Mouse (Mus musculus) Patski (cell line): ENCODE results near the gene Nhlrc4. TPM values are rescaled to one million over a fixed set of nuclear protein-coding genes. Genes with fewer than 3 reads are reported as not detected.

Source experiments
- ATAC-seq: fragments of 100-300 bp; one replicate; pipeline ENCODE4 v1.8.0; 2021
- CTCF ChIA-PET: fragments of 350-600 bp; sonication (Branson Sonifier 250); formaldehyde crosslinking; loops from one replicate; lab custom pipeline; 2022; ENCODE audit warnings: inconsistent platforms; lab: Charles Lee
- POLR2A ChIA-PET: fragments of 350-600 bp; sonication (Branson Sonifier 250); formaldehyde crosslinking; loops from one replicate; lab custom pipeline; 2022; ENCODE audit warnings: antibody characterized with exemption, inconsistent platforms; lab: Charles Lee
- DNase-seq: peaks from one replicate; pipeline ENCODE4 v3.0.0-alpha.2; 2011; ENCODE audit warnings: low read depth, low spot score
- H3K27me3 ChIP-seq: fragments of 371-371 bp; one replicate; pipeline ENCODE4 v1.5.1; 2021
- CTCF ChIP-seq: fragments of 100-300 bp; IDR thresholded peaks from one replicate; pipeline ENCODE4 v1.5.1; 2021
- in situ Hi-C: fragments of 300-500 bp; cut with MboI; formaldehyde crosslinking; loops from 3 replicates; pipeline ENCODE4 v1.11.1; 2018; ENCODE audit warnings: low pct_unique_long_range_greater_than_20kb, mixed read lengths
- polyA plus RNA-seq: library from polyadenylated mRNA; unstranded; gene quantifications from one replicate; pipeline ENCODE4 v1.2.3, GENCODE M21; 2021

The Nhlrc4 gene
- polyA plus RNA-seq, 1 experiment from 2014 or later: 0.05 TPM

DNA sequence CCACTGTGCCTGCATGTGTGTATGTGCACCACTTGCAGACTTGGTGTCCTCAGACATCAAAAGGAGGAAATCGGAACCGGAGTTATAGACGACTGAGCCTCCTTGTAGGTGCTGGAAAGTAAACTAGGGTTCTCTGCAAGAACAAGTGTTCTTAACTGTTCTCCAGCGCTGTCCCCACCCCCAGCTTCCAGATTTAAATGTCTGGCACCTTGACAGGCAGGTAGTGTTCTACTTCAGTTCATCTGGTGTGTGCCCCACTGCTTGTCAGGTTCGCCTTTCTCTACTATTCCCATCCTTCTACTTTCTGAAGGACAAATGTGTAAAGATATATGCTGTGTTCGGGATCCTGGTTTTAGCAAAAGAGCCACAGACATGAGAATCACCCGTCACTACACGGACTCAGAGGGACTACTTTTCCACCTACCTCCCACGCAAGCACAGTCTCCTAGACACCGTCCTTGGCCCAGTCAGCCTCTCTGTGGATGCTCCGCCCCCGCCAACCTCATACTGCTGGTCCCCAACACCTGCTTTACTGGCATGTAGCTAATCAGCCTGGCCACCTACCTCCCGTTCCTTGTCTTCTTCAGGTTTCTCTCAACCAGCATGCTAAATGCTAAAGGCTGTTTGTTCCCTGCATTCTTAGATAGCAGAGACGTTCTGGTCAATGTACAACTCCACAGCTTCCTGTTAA, 31.4 kb downstream of the Nhlrc4 start:
- DNase-seq (no peak), ATAC-seq (no peak)
- ChIA-PET POLR2A (no interaction called here), CTCF (no interaction called here)
- TF ChIP-seq CTCF: no peak
- in situ Hi-C loops: no loop called here
- no peaks in the 10 kb centered on the region for H3K27me3 ChIP-seq

DNA sequence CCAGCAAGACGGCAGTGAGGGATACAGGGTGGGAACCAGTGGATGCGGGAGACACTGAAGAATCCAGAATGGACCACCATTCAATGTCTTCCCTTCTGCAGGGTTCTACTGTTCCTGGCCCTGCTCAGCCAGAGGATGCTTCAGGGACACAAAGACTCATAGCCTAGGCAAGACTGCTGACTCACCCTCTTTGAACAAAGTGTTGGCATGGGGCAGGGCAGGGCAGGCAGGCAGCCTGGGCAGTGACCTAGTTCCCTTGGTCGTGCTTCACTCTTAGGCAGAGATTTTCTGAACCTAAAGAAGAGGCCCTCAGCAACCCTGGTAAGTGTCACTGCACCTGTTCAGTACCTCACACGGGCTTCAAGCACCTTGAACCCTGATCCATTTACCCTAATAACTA, 32.9 kb downstream of the Nhlrc4 start:
- CTCF ChIA-PET: interaction anchor here (2.4 kb wide), 1 partner anchor 17 kb away, joined by 14 read pairs; no protein-coding TSS in a partner anchor
- POLR2A ChIA-PET: no interaction called here
- H3K27me3 ChIP-seq: no peaks in the 10 kb centered on the region
- TF ChIP-seq CTCF: no peak
- ATAC-seq (no peak), DNase-seq (no peak)
- in situ Hi-C loops: no loop called here

DNA sequence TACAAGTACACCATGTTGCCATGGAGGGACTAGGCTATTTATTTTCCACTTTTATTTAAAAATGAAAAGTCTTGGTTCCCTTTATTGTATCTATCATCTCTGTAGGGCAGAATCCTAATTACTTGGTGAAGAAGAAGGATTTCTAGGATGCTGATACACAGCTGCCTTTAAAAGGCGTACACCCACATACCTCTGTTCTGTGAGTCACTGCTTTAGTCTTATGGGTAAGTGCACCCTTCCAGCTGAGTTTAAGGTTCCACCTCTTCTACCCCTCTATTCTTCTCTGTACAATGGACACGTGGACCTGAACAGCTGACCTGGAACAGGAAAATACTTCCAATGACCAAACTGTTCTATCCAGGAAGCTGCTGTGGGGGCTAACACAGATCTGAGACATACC, 37.1 kb downstream of the Nhlrc4 start:
- H3K27me3 ChIP-seq: no peaks in the 10 kb centered on the region
- POLR2A ChIA-PET: no interaction called here
- in situ Hi-C loops: no loop called here
- DNase-seq: no peak
- TF ChIP-seq CTCF: no peak
- CTCF ChIA-PET: interaction anchor here (1.0 to 2.4 kb wide), 2 partner anchors 11 to 14 kb away, joined by 3 to 6 read pairs; no protein-coding TSS in a partner anchor
- ATAC-seq: no peak

DNA sequence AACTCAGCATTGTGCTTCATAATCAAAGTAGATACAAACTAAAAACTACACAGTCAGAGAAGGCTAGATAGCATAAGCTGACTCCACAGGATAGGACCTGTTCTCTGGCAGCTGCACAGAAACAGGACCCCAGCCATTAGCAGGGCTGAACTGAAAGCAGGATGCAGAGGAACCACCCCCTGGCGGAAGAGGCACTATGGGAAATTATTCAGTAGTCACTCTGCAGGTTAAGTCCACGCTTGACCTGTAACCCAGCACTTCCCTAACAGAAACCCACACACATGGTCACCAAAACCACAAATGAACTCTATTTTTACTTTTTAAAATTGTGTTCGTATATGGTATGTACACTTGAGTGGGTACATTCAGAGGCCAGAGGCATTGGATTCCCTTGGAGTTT, 41.7 kb downstream of the Nhlrc4 start:
- no peak for DNase-seq
- no peak for ATAC-seq
- ChIA-PET POLR2A (no interaction called here), CTCF (interaction anchor here (1.3 to 2.9 kb wide), 2 partner anchors 9 to 109 kb away, joined by 3 to 12 read pairs; no protein-coding TSS in a partner anchor)
- in situ Hi-C loops: no loop called here
- no peaks in the 10 kb centered on the region for H3K27me3 ChIP-seq
- TF ChIP-seq CTCF: no peak

DNA sequence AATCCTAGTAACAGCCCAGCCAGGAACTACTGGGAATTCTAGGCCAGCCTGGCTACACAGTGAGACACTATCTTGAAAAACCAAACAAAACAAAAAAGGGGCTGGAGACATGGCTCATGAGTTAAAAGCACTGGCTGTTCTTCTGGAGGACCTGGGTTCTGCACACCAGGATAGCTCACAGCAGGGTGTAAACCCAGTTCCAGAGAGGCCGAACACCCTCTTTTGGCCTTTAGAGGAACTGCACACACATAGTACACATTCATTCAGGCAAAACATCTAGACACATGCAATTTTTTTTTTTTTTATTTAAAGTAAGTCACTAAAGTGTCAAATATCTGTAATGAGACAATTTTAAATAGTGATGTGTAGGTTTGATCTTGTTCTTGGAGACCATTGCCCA, 44.6 kb downstream of the Nhlrc4 start:
- POLR2A ChIA-PET: no interaction called here
- in situ Hi-C loops: no loop called here
- H3K27me3 ChIP-seq: no peaks in the 10 kb centered on the region
- ATAC-seq: no peak
- CTCF ChIA-PET: no interaction called here
- no peak for DNase-seq
- TF ChIP-seq CTCF: peak; percentile 29

DNA sequence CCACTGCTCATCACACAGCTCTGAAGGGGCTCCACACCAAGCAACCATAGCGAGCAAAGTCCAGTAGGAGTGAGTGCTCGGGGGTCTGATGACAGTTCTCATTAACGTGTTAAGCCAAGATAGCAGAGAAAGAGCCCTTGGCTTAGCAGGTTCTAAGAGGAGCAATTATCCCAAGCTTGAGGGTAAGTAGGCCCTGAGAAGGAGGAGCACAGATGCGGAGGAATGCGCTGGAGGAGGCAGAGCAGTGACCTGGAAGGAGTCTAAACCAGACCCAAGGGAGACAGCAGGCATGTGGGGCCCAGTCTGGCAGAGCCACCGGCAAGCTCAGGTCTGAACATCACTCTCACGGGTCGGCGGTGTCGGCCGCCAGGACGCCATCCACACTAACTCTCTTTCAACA, 48.9 kb downstream of the Nhlrc4 start:
- ChIA-PET POLR2A (interaction anchor here (1.5 kb wide), 1 partner anchor 22 kb away, joined by 3 read pairs; no protein-coding TSS in a partner anchor), CTCF (interaction anchor here (1.1 to 3.3 kb wide), 5 partner anchors 11 to 116 kb away, joined by 3 to 24 read pairs (median 4); no protein-coding TSS in a partner anchor)
- ATAC-seq: no peak
- DNase-seq: no peak
- TF ChIP-seq CTCF: no peak
- in situ Hi-C loops: loop anchor here (5.0 kb wide), 1 partner anchor 196 kb away; the partner anchor contains the start of gene Decr2
- no peaks in the 10 kb centered on the region for H3K27me3 ChIP-seq

DNA sequence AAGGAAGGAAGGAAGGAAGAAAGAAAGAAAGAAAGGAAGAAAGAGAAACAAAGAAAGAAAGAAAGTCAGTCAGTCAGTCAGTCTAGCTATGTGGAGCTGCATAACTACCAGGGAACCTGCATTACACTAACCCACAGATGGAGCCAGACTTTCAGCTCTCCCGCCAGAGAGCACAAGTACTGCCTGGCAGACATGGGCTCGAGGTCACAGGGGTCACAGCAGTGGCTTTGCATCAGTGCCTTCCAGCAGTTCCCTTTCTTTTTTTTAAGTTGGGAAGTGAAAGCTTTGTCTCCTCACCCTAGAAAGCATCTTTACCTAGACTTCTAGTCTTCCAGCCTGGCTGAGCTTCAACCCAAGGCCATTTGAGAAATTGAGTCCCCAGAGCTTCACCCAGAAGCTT, 49.3 kb downstream of the Nhlrc4 start:
- DNase-seq: no peak
- no peaks in the 10 kb centered on the region for H3K27me3 ChIP-seq
- POLR2A ChIA-PET: interaction anchor here (1.5 kb wide), 1 partner anchor 23 kb away, joined by 3 read pairs; no protein-coding TSS in a partner anchor
- CTCF ChIA-PET: interaction anchor here (1.1 to 3.3 kb wide), 7 partner anchors 9 to 117 kb away, joined by 3 to 24 read pairs (median 9); no protein-coding TSS in a partner anchor
- in situ Hi-C loops: loop anchor here (5.0 kb wide), 1 partner anchor 197 kb away; the partner anchor contains the start of gene Decr2
- no peak for TF ChIP-seq CTCF
- no peak for ATAC-seq

DNA sequence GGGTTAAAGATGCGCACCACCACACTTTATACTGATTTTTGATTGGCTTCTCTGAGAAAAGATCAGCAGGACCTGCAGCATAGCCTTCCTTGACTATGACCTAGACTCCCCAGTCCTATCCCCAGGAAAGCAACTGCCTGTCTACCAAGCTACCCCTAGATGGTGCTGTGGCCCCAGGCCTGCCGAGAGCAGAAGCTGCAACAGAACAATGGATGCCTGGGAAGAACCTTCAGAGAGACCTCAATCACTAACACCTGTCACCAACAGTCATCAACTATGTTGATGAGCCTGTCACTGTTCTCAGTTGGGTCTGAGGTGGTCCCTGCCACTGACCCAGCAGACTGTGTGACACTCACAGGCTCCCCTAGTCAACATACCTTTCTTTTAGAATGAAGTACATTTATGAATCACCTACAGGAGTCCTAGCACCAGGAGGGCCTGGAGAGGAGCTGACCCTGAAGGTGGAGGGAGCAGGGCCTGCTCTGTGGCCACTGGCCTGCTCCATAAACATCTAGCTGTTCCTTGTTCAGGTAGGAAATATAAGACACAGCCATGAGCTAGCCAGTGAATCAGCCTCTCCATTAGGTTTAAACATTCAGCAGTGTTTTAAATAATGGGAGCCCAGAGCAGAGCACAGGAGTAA, 50.7 kb downstream of the Nhlrc4 start:
- ATAC-seq (peak; percentile 51), DNase-seq (no peak)
- ChIA-PET POLR2A (interaction anchor here (1.2 kb wide), 1 partner anchor 12 kb away, joined by 3 read pairs; no protein-coding TSS in a partner anchor), CTCF (interaction anchor here (0.7 to 3.3 kb wide), 18 partner anchors 8 to 210 kb away, joined by 3 to 24 read pairs (median 5); partner anchors contain the start of genes Nhlrc4 and Pigq)
- in situ Hi-C loops: loop anchor here (5.0 kb wide), 1 partner anchor 118 kb away; no protein-coding TSS in a partner anchor
- peak; percentile 98 for TF ChIP-seq CTCF
- no peaks in the 10 kb centered on the region for H3K27me3 ChIP-seq

Other genes starting within 250 kb of the Nhlrc4 start
- not detected for gene Gng13, start 227.8 kb downstream of the Nhlrc4 start, polyA plus RNA-seq
- gene Chtf18, start 217.5 kb downstream of the Nhlrc4 start, polyA plus RNA-seq: 13.0 TPM
- gene Rpusd1, start 217.3 kb downstream of the Nhlrc4 start, polyA plus RNA-seq: 18.5 TPM
- not detected for gene Mslnl, start 208.9 kb downstream of the Nhlrc4 start, polyA plus RNA-seq
- gene Msln, start 190.6 kb downstream of the Nhlrc4 start, polyA plus RNA-seq: 0.99 TPM
- 44.9 TPM for gene Narfl, start 171.2 kb downstream of the Nhlrc4 start, polyA plus RNA-seq
- 108 TPM for gene Haghl, start 159.3 kb downstream of the Nhlrc4 start, polyA plus RNA-seq
- gene Ccdc78, start 158.4 kb downstream of the Nhlrc4 start, polyA plus RNA-seq: 0.30 TPM
- 73.5 TPM for gene Fam173a, start 152.1 kb downstream of the Nhlrc4 start, polyA plus RNA-seq
- 0.09 TPM for gene AC134908.4, start 149.3 kb downstream of the Nhlrc4 start, polyA plus RNA-seq
- gene Metrn, start 147.8 kb downstream of the Nhlrc4 start, polyA plus RNA-seq: 39.8 TPM
- gene Fbxl16, start 135.9 kb downstream of the Nhlrc4 start, polyA plus RNA-seq: 4.0 TPM
- 29.9 TPM for gene Wdr24, start 121.3 kb downstream of the Nhlrc4 start, polyA plus RNA-seq
- gene Jmjd8, start 116.1 kb downstream of the Nhlrc4 start, polyA plus RNA-seq: 22.9 TPM
- gene Stub1, start 111.6 kb downstream of the Nhlrc4 start, polyA plus RNA-seq: 188 TPM
- 5.0 TPM for gene Rhbdl1, start 107.7 kb downstream of the Nhlrc4 start, polyA plus RNA-seq
- gene Gm20683, start 103.2 kb downstream of the Nhlrc4 start, polyA plus RNA-seq: 6.0 TPM
- 96.4 TPM for gene Rhot2, start 100.1 kb downstream of the Nhlrc4 start, polyA plus RNA-seq
- gene Wdr90, start 83.5 kb downstream of the Nhlrc4 start, polyA plus RNA-seq: 27.7 TPM
- 57.8 TPM for gene Mcrip2, start 76.2 kb downstream of the Nhlrc4 start, polyA plus RNA-seq
- gene Mettl26, start 69.9 kb downstream of the Nhlrc4 start, polyA plus RNA-seq: 81.4 TPM
- 0.35 TPM for gene Wfikkn1, start 64.1 kb downstream of the Nhlrc4 start, polyA plus RNA-seq
- gene Rab40c, start 25.2 kb downstream of the Nhlrc4 start, polyA plus RNA-seq: 20.2 TPM
- gene Pigq, start within 50 bp of the Nhlrc4 start, polyA plus RNA-seq: 104 TPM
- gene A930017K11Rik, start 7.6 kb upstream of the Nhlrc4 start, polyA plus RNA-seq: 0.08 TPM
- gene Capn15, start 40.8 kb upstream of the Nhlrc4 start, polyA plus RNA-seq: 23.7 TPM
- gene Rab11fip3, start 124.6 kb upstream of the Nhlrc4 start, polyA plus RNA-seq: 35.9 TPM
- gene Decr2, start 145.4 kb upstream of the Nhlrc4 start, polyA plus RNA-seq: 42.4 TPM
- gene Nme4, start 150.6 kb upstream of the Nhlrc4 start, polyA plus RNA-seq: 0.31 TPM
- 22.7 TPM for gene Tmem8, start 168.3 kb upstream of the Nhlrc4 start, polyA plus RNA-seq
- gene Mrpl28, start 178.5 kb upstream of the Nhlrc4 start, polyA plus RNA-seq: 118 TPM
- gene Axin1, start 193.7 kb upstream of the Nhlrc4 start, polyA plus RNA-seq: 71.8 TPM